Mouse (Mus musculus) granulocyte monocyte progenitor cell, adult 5-6 weeks (primary cell): Measurements from ENCODE around the gene Dennd4b. TPM values are rescaled to one million over a fixed set of nuclear protein-coding genes. Genes with fewer than 3 reads are reported as not detected.

Source experiments
- ATAC-seq: replicated peaks from 2 replicates; pipeline ENCODE4 v1.8.0; 2016; ENCODE audit warnings: mild to moderate bottlenecking, moderate TSS enrichment, inconsistent platforms; ENCODE audit not compliant: poor library complexity, severe bottlenecking
- total RNA-seq, 2 experiments: library from RNA; stranded (forward) in 1 of 2; stranded (reverse) in 1 of 2; fragments of 200-712, 200-1000 nt in 1 of 2; fragments of >200 nt in 1 of 2; fragmentation: Nextera tagmentation in 1 of 2; gene quantifications; 2 replicates each; pipeline ENCODE4 v1.2.3; 2014 to 2017

The Dennd4b gene
- total RNA-seq (2014; fragmentation: Nextera tagmentation) (28.1 and 37.5 TPM in 2 replicates), total RNA-seq (2017) (13.6 and 16.5 TPM in 2 replicates)

- peak; percentile 70 for ATAC-seq
Observed at GRCm38 (mm10) chr3:90265034-90265931, at the start of gene Dennd4b. Gene Dennd4b, plus strand, starts transcription at chr3:90265185.

DNA sequence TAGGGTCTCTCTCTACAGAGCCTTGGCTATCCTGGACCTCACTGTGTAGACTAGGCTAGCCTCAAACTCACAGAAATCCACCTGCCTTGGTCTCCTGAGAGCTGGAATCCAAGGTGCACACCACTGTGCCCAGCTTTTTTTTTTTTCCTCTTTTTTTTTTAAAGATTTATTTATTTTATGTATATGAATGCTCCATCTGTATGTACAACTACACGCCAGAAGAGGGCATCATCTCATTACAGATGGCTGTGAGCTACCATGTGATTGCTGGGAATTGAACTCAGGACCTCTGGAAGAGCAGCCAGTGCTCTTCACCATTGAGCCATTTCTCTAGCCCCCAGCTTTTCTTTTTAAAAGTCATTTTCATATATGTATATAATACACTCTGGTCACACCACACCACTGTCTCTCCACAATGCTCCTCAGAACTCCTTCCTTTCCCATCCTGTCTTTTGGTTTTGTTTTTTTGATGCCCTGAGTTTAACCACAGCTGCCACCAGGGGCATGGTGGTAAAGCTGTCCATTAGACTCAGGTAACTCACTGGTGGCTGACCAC lies 49.1 kb upstream of the Dennd4b start:
- ATAC-seq, result no peak

- peak; percentile 69 for ATAC-seq
Observed at GRCm38 (mm10) chr3:90220088-90220487, 44.9 kb upstream of the Dennd4b start.

DNA sequence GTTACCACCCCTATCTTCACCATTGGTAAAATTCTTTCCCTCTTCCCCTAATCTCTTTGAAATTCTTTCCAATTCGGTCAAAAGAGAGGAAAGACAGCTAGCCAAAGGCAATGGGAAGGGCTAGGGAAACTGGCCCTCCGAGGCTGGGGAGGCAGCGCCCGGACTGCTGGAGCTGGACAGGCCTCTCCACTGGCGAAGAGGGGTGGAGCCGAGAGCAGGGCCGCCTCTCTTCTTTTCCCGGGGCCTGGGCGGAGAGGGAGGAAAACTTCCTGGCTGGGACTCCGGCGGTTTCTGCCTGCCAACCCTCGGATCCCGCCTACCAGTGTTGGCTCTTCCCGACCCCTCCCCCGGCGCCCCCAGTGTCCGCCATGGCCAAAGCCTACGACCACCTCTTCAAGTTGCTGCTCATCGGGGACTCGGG lies 44.4 kb upstream of the Dennd4b start:
- ATAC-seq, result peak; percentile 64

DNA sequence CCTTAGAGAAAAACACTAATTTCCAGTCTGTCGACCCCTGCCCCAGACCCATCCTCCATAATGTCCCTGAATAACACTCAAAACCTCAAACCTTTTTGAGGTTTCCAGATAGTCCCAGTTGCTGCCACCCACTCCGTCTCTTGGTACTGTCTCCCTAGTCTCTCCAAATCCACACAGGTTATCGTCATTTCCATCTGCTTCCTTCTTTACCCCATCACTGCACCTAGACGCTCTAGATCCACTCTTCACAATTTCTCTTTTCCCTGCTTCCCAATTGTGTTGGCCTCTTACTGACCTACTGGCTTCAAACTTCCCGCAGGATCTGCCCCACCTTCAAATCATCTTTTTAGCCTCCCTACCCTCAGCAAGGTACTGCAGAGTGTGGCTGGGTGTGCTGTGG lies 43.9 kb upstream of the Dennd4b start:
- no peak for ATAC-seq

GRCm38 (mm10) chr3:90222455-90222854 lies 42.5 kb upstream of the Dennd4b start:
- ATAC-seq, result no peak

DNA sequence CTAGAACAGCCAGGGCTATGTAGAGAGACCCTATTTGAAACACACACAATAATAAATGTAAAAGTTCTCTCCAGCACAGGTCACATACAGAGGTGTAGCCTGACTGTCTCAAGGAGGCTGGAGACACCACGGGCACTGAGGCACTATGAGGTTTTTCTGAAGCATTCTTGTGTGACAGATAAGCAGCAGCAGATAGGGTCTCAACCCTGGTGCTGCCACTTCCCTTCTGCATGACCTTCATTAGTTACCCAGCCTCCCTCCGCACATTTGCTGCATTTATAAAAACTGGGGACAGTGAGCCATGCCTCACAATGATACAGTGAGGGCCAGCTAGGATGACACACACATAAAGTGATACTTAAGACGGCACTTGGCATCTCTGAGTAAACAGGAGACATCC lies 42.0 kb upstream of the Dennd4b start:
- no peak for ATAC-seq

DNA sequence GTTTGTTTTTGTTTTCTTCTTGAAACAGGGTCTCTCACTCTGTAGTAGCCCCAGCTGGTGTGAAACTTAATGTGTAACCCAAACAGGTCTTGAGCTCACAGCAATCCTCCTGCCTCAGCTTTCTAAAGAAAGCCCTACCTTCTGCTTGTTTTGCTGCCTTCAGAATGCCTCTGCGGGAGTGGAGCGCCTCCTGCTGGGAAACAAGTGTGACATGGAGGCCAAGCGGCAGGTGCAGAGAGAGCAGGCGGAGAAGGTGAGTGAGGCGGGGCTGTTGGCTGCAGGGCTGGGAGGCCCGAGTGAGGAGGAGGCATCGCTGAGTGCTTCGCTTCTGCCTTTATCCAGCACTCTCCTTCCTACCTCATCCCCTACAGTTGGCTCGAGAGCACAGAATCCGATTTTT lies 40.7 kb upstream of the Dennd4b start:
- ATAC-seq, result no peak

DNA sequence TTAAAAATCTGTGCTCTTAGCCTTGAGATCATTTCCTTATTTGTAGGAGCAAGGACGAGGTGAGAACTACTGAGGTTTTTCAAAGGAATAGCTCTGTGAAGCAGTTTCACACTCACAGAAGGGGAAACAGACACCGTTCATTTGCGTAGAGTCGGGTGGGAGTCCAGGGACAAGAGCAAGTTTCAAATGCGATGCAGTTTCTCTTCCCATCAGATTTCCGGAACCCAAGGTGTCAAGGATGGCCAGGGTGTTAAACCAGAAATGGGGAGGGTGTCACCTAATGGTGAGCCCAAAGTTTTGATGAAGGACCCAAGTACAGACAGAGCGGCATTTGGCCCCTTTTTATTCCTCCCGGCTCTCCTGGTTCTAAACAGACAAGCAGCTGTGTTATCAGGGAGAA lies 33.9 kb upstream of the Dennd4b start:
- peak; percentile 70 for ATAC-seq

DNA sequence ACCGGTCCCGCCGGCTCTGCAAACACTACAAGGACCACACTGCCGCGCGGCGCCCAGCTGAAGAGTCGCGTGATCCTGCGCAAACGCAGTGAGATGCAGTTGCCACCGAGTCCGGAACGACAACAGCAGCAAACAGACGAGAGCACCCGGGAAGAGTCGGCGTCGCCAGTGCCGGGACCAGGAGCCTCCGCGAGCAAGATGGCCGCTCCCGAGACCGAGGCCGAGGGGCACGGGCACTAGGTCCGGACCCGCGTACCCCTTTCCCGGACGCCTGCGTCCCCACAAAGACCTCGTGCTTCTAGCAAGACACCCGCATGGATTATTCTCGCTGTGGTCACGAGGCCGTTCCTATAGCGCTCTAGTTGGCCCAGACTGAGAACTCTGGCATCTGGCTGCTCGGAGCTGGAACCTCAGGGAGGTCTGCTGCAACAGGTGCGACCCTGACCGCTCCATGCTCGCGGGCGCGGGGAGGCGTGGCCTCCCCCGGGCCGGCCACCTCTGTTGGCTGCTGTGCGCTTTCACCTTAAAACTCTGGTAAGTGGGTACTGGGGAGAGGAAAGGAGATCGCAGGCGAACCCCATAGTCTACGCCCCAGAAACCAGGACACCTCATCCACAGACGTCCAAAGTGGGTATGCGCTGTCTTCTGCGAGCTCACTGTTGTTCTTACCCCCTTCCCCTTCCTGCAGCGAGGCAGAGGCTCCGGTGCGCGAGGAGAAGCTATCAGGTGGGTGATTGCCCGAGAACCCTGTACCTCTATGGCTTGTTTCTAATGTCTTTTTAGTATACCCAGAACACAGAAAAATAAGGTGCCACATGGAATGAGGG lies 33.3 kb upstream of the Dennd4b start, which contains the start of gene Jtb:
Jtb (plus strand) TSS at position 91 of the 827 bp plus-strand sequence.
- ATAC-seq, result peak; percentile 93

- peak; percentile 4; the same call in 1 of the 2 replicates for ATAC-seq
Observed at GRCm38 (mm10) chr3:90241251-90241650, 23.7 kb upstream of the Dennd4b start.

GRCm38 (mm10) chr3:90241669-90242358 lies 23.2 kb upstream of the Dennd4b start:
- peak; percentile 76 for ATAC-seq

GRCm38 (mm10) chr3:90242984-90243775 lies 21.8 kb upstream of the Dennd4b start, which contains the start of gene Creb3l4:
Gene Creb3l4, minus strand, starts transcription at chr3:90243512.
- ATAC-seq, result no peak

GRCm38 (mm10) chr3:90245406-90245805 lies 19.6 kb upstream of the Dennd4b start:
- ATAC-seq, result no peak

- no peak for ATAC-seq
Observed at GRCm38 (mm10) chr3:90247630-90247959, 17.4 kb upstream of the Dennd4b start.

DNA sequence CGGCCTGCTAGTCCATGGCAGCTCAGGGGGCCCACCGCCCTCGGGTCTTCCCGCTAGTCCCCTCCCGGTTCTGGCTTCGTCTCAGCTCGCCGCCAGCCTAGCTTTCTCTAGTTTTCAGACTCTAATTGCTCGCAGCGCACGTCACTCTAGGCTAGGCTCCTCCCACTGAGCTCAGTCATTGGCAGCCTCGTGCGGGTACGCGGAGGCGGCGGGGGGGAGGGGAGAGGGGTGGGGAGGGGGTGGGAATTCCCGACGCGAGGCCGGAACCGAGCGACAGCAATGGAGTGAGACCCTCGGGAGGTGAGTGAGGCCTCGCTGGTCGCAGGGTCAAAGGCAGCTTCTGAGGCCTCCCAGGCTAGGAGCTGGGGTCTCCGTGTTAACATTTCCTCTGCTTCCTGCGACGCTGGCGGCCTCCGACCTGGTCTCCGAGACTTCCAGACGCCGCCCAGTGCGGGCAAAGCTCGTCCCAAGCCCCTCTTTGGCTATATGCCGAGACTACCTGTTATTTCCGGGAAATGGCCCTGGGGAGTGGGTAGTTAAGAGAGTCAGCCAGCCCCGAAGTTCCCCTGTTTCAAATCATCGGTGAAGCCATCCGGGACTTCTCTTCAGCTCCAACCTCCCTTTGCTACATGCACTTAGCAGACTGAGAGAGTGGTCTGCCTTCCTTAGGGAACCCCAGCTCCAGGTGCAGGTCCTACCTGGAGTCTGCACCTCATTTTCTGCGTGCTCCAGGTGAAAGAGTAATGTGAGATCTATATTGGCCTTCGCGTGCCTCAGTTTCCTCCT lies 16.8 kb upstream of the Dennd4b start, which contains the start of gene Slc39a1:
Slc39a1 (plus strand) TSS at position 213 of the 786 bp plus-strand sequence.
- peak; percentile 93 for ATAC-seq

DNA sequence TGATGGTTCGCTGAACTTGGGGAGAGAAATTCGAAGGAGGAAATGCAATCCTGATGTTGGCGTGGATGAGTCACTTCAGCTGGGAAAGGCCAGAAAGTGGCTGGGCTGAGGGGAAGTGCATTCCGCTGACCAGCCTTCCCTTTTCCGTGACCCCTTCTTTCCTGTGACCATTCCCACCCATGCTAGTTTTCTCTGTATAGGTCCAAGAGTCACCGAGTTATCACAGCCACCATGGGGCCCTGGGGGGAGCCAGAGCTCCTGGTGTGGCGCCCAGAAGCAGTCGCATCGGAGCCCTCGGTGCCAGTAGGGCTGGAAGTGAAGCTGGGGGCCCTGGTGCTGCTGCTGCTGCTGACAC lies 16.3 kb upstream of the Dennd4b start:
- peak; percentile 51 for ATAC-seq

DNA sequence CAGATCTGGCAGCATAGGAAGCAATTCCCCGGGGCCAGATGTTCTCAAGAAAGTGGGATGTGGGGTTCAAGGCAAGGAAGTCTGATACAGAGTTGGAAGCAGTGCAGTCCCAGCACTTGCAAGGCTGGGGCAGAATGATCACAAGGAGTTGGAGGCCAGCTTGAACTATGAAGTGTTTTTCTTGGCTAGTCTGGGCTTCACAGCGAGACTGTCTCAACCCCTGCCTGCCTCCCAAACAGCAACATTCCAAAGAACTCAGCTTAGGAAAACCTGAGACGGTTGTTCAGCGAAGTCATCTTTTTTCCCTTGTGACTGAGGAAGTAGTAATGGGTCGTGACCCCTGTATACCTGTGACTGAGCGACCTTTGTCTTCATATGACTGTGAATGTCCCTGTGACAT lies 14.2 kb upstream of the Dennd4b start:
- no peak for ATAC-seq
